Mouse (Mus musculus): ENCODE data around the gene Chd4. TPM values are rescaled to one million over a fixed set of nuclear protein-coding genes. Genes with fewer than 3 reads are reported as not detected.

Chd4 gene
- polyA plus RNA-seq, 1 experiment from 2014 or later: 30.0 TPM

GRCm38 (mm10) chr6:125094843-125095242 is 938 bp upstream of the Chd4 start:
- no peak overlapping the region for H3K4me3 ChIP-seq (replicated peaks)
- ATAC-seq (ENCODE audit: low read depth) (no peak), DNase-seq (no peak)
- H3K9ac ChIP-seq: 0 out of 2 replicates have a peak overlapping the region, but pooled peaks have one; percentile 4
- no peaks in the 10 kb centered on the region for H3K9me3 ChIP-seq (replicated peaks)
- 35% methylated on average over 3 of the region's 3 CpGs for WGBS (ENCODE audit: insufficient replicate concordance)
- 0 out of 2 replicates have a peak overlapping the region, but pooled peaks have one; percentile 98 for H3K4me2 ChIP-seq
- peaks cover 20% of the 10 kb centered on the region for H3K36me3 ChIP-seq
- H3K27ac ChIP-seq: peak overlapping the region; percentile 95
- H3K27me3 ChIP-seq: no peaks in the 10 kb centered on the region
- peaks cover 65% of the 10 kb centered on the region for H3K4me1 ChIP-seq (replicated peaks)

- H3K4me1 ChIP-seq (replicated peaks): peaks cover 59% of the 10 kb centered on the region
- H3K4me2 ChIP-seq: peak overlapping the region; percentile 98
- no peaks in the 10 kb centered on the region for H3K27me3 ChIP-seq
- no peaks in the 10 kb centered on the region for H3K9me3 ChIP-seq (replicated peaks)
- whole genome bisulfite sequencing (ENCODE audit: insufficient replicate concordance): under 1% methylated on average over 25 of the region's 32 CpGs
- ATAC-seq (ENCODE audit: low read depth): peak; percentile 42
- peaks cover 34% of the 10 kb centered on the region for H3K36me3 ChIP-seq
- peak overlapping the region; percentile 95 for H3K27ac ChIP-seq
- peak overlapping the region; percentile 97 for H3K9ac ChIP-seq
- H3K4me3 ChIP-seq (replicated peaks): peak overlapping the region; percentile 95
- no peak for DNase-seq
Measured at GRCm38 (mm10) chr6:125096279-125096596, 457 bp downstream of the Chd4 start.

GRCm38 (mm10) chr6:125096597-125097345 is 990 bp downstream of the Chd4 start:
- H3K27me3 ChIP-seq: no peaks in the 10 kb centered on the region
- H3K9me3 ChIP-seq (replicated peaks): no peaks in the 10 kb centered on the region
- peak overlapping the region; percentile 98 for H3K4me2 ChIP-seq
- DNase-seq (no peak), ATAC-seq (ENCODE audit: low read depth) (peak; percentile 47)
- H3K9ac ChIP-seq: peak overlapping the region; percentile 97
- H3K27ac ChIP-seq: peak overlapping the region; percentile 95
- peaks cover 39% of the 10 kb centered on the region for H3K36me3 ChIP-seq
- H3K4me3 ChIP-seq (replicated peaks): peak overlapping the region; percentile 95
- peaks cover 57% of the 10 kb centered on the region for H3K4me1 ChIP-seq (replicated peaks)
- under 1% methylated on average over 36 of the region's 44 CpGs for WGBS (ENCODE audit: insufficient replicate concordance)

- peaks cover 45% of the 10 kb centered on the region for H3K36me3 ChIP-seq
- DNase-seq (no peak), ATAC-seq (ENCODE audit: low read depth) (peak; percentile 21)
- H3K4me2 ChIP-seq: peak overlapping the region; percentile 98
- H3K4me1 ChIP-seq (replicated peaks): peaks cover 60% of the 10 kb centered on the region
- H3K27me3 ChIP-seq: no peaks in the 10 kb centered on the region
- peak overlapping the region; percentile 97 for H3K9ac ChIP-seq
- H3K27ac ChIP-seq: peak overlapping the region; percentile 95
- H3K4me3 ChIP-seq (replicated peaks): peak overlapping the region; percentile 95
- WGBS (ENCODE audit: insufficient replicate concordance): 4% methylated on average over 12 of the region's 12 CpGs
- no peaks in the 10 kb centered on the region for H3K9me3 ChIP-seq (replicated peaks)
Measured at GRCm38 (mm10) chr6:125097346-125097689, 1.5 kb downstream of the Chd4 start.

- peaks cover 51% of the 10 kb centered on the region for H3K36me3 ChIP-seq
- H3K4me2 ChIP-seq: peak overlapping the region; percentile 98
- peak overlapping the region; percentile 97 for H3K9ac ChIP-seq
- peaks cover 66% of the 10 kb centered on the region for H3K4me1 ChIP-seq (replicated peaks)
- no peak for ATAC-seq (ENCODE audit: low read depth)
- no peak for DNase-seq
- 60% methylated on average over 8 of the region's 8 CpGs for WGBS (ENCODE audit: insufficient replicate concordance)
- peak overlapping the region; percentile 95 for H3K4me3 ChIP-seq (replicated peaks)
- 0 out of 2 replicates have a peak overlapping the region, but pooled peaks have one; percentile 55 for H3K27ac ChIP-seq
- H3K9me3 ChIP-seq (replicated peaks): no peaks in the 10 kb centered on the region
- no peaks in the 10 kb centered on the region for H3K27me3 ChIP-seq
Measured at GRCm38 (mm10) chr6:125097951-125098350, 2.2 kb downstream of the Chd4 start.

GRCm38 (mm10) chr6:125098513-125098912 is 2.7 kb downstream of the Chd4 start:
- DNase-seq (no peak), ATAC-seq (ENCODE audit: low read depth) (no peak)
- peak overlapping the region; percentile 98 for H3K4me2 ChIP-seq
- peak overlapping the region; percentile 55; the same call in 1 of the 2 replicates for H3K27ac ChIP-seq
- peak overlapping the region; percentile 97 for H3K9ac ChIP-seq
- H3K4me1 ChIP-seq (replicated peaks): peaks cover 72% of the 10 kb centered on the region
- H3K27me3 ChIP-seq: no peaks in the 10 kb centered on the region
- H3K4me3 ChIP-seq (replicated peaks): peak overlapping the region; percentile 95
- peaks cover 55% of the 10 kb centered on the region for H3K36me3 ChIP-seq
- 76% methylated on average over 3 of the region's 3 CpGs for WGBS (ENCODE audit: insufficient replicate concordance)
- H3K9me3 ChIP-seq (replicated peaks): no peaks in the 10 kb centered on the region

- WGBS (ENCODE audit: insufficient replicate concordance): 68% methylated on average over 5 of the region's 5 CpGs
- H3K4me2 ChIP-seq: peak overlapping the region; percentile 7
- H3K4me3 ChIP-seq (replicated peaks): no peak overlapping the region
- peaks cover 78% of the 10 kb centered on the region for H3K4me1 ChIP-seq (replicated peaks)
- H3K9me3 ChIP-seq (replicated peaks): no peaks in the 10 kb centered on the region
- H3K27ac ChIP-seq: peak overlapping the region; percentile 55
- H3K36me3 ChIP-seq: peaks cover 62% of the 10 kb centered on the region
- no peaks in the 10 kb centered on the region for H3K27me3 ChIP-seq
- ATAC-seq (ENCODE audit: low read depth): no peak
- 0 out of 2 replicates have a peak overlapping the region, but pooled peaks have one; percentile 97 for H3K9ac ChIP-seq
- DNase-seq: no peak
Measured at GRCm38 (mm10) chr6:125099421-125099971, 3.7 kb downstream of the Chd4 start.

GRCm38 (mm10) chr6:125101444-125101843 is 5.7 kb downstream of the Chd4 start:
- no peak for ATAC-seq (ENCODE audit: low read depth)
- peaks cover 71% of the 10 kb centered on the region for H3K4me1 ChIP-seq (replicated peaks)

GRCm38 (mm10) chr6:125104223-125104622 is 8.4 kb downstream of the Chd4 start:
- DNase-seq (peak; percentile 81), ATAC-seq (ENCODE audit: low read depth) (peak; percentile 100)
- peaks cover 46% of the 10 kb centered on the region for H3K4me1 ChIP-seq (replicated peaks)
- H3K27me3 ChIP-seq: no peaks in the 10 kb centered on the region
- H3K4me3 ChIP-seq (replicated peaks): no peak overlapping the region; the same call in 1 of the 2 replicates
- peak overlapping the region; percentile 93 for H3K27ac ChIP-seq
- H3K9ac ChIP-seq: peak overlapping the region; percentile 53
- no peaks in the 10 kb centered on the region for H3K9me3 ChIP-seq (replicated peaks)
- 22% methylated on average over 4 of the region's 4 CpGs for whole genome bisulfite sequencing (ENCODE audit: insufficient replicate concordance)
- H3K36me3 ChIP-seq: peaks cover 95% of the 10 kb centered on the region
- H3K4me2 ChIP-seq: peak overlapping the region; percentile 52

More at GRCm38 (mm10) chr6:125101444-125101843, 5.7 kb downstream of the Chd4 start:
- DNase-seq: no peak
- H3K9ac ChIP-seq: no peak overlapping the region
- WGBS (ENCODE audit: insufficient replicate concordance): 86% methylated on average over 9 of the region's 9 CpGs
- H3K4me3 ChIP-seq (replicated peaks): no peak overlapping the region
- no peaks in the 10 kb centered on the region for H3K9me3 ChIP-seq (replicated peaks)
- H3K27me3 ChIP-seq: no peaks in the 10 kb centered on the region
- H3K4me2 ChIP-seq: no peak overlapping the region
- H3K36me3 ChIP-seq: peaks cover 81% of the 10 kb centered on the region
- H3K27ac ChIP-seq: peak overlapping the region; percentile 34

GRCm38 (mm10) chr6:125107705-125108104 is 11.9 kb downstream of the Chd4 start:
- Histone ChIP-seq H3K27me3 (no peaks in the 10 kb centered on the region), H3K36me3 (peaks cover 94% of the 10 kb centered on the region), H3K9ac (no peak overlapping the region), H3K9me3 (replicated peaks) (no peaks in the 10 kb centered on the region), H3K4me1 (replicated peaks) (peaks cover 26% of the 10 kb centered on the region), H3K4me3 (replicated peaks) (no peak overlapping the region), H3K27ac (no peak overlapping the region), H3K4me2 (no peak overlapping the region)
- no peak for DNase-seq
- ATAC-seq (ENCODE audit: low read depth): no peak
- WGBS (ENCODE audit: insufficient replicate concordance): 93% methylated on average over 2 of the region's 2 CpGs

GRCm38 (mm10) chr6:125109371-125109770 is 13.6 kb downstream of the Chd4 start:
- DNase-seq (no peak), ATAC-seq (ENCODE audit: low read depth) (no peak)
- Histone ChIP-seq H3K9ac (no peak overlapping the region), H3K36me3 (peaks cover 99% of the 10 kb centered on the region), H3K27me3 (no peaks in the 10 kb centered on the region), H3K27ac (no peak overlapping the region), H3K4me2 (no peak overlapping the region), H3K4me3 (replicated peaks) (no peak overlapping the region), H3K4me1 (replicated peaks) (peaks cover 9% of the 10 kb centered on the region), H3K9me3 (replicated peaks) (no peaks in the 10 kb centered on the region)
- 90% methylated on average over 14 of the region's 14 CpGs for WGBS (ENCODE audit: insufficient replicate concordance)

All from liver, embryonic 13.5 days (tissue).